Mouse (Mus musculus): Measurements from ENCODE around the gene Zcchc8.
"Not testable (repeated sequence)": the region's sequence is repeated elsewhere in the genome, so short reads cannot be mapped to it uniquely, and the experiment has no call there.

Gene Zcchc8

GRCm38 (mm10) chr5:123720328-123721311, at the start of gene Zcchc8:
Gene Zcchc8, minus strand, starts transcription at chr5:123721100.
- DNase-seq (ENCODE audit: low spot score), result peak; percentile 97

GRCm38 (mm10) chr5:123766455-123766854, 45.6 kb upstream of the Zcchc8 start:
- DNase-seq (ENCODE audit: low spot score), result not testable (repeated sequence)

DNA sequence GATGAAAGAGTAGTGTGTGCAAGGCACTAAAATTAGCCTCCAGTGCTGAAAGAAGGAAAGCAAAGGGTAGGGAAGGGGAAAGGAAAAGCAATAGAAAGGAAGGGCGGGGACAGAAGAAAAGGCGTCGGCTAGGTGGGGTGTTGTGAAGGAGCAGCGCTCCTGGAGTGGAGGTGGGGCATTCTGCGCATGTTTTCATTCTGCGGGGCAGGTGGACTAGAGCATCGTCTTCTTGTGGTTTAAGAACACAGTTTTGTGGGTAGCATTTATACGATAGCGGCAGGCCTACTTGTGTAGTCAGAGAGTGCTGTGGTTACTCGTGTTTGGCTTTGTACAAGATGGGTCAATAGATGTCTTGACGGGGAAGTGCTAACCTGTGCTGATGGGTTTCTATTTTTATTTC, 44.6 kb upstream of the Zcchc8 start:
- DNase-seq (ENCODE audit: low spot score), result peak; percentile 40

DNA sequence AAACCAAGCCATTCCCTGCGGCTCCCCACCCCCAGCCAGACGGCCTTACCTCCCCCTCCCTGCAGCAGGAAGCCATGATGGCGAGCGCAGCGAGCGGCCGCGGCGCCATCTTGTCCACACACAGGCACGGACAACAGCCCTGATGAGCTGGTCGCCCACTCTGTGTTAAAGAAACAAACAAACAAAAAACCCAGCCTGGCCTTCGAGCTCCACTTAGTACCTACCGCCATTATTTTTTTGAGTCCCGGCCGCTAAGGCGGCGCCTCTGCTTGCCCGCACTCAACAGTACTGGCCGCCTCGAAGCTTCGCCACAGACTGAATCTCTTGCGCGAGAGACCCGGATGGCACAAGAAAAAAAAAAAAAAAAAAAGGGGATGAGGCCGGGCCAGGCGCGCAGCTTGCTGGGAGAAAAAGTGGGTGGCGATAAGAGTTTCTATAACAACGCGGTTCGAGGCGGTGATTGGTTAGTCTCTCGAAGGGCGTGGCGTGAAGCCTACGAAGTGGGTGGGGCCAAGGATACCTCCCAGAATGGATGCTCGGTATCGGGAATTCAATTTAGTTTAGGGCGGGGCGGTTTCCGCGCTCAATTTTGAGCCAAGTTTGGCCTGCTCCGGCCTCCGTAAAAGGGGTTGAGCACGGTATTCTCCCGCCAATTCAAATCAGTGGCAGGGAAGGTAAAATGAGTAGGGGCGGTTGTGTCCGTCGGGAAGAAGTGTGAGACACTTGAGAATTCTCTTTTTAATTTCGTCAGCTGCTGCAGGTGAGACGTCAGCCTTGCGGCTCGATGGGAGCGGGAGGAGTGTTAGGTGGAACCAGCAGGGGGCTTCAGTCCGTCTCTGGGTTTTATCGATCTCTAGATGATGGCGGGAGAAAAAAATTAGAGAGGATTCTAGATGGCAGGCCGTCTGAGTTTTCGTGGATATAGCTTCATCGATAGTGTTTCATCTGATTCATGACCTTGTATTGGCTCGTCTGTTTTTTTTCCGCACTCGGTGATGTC, 28.5 kb upstream of the Zcchc8 start, which contains the start of the genes Rsrc2 and Kntc1:
Gene Rsrc2 (minus strand): TSS at position 350 of the 1,000 bp plus-strand sequence.
Gene Kntc1 (plus strand): TSS at position 652 of the 1,000 bp plus-strand sequence.
- peak; percentile 99 for DNase-seq (ENCODE audit: low spot score)

DNA sequence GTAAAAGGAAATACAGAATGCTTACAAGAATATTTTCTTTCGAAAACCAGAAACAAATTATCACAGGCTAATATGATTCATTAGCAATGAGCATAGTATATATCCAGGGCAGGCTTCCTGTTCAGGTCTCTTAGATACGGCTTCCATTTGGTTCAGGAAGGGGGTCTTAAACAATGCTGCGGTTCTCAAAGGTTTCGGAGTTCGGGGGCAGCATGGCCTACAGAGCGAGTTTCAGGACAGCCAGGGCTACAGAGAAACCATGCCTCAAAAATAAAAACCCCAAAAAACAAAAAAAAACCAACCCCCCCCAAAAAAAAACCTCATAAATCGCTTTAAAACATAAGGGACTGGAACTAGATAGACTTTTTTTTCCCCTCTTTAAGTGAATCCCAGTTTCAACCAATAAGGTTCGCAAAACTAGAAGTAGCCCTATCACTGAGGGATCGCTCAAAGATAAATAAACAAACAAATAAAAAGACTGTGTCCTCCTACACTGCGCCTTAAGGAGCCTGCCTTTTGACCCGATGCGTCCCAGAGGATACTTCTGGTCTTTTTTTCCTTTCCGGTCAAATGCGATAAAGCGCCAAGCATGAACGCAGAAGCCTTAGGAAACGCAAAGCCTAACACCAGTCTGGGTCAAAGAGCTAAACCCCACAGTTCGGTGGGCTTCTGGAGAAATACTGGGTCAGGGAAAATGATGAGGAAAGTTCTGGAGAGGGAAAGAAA, 27.6 kb upstream of the Zcchc8 start:
- DNase-seq (ENCODE audit: low spot score), result no peak

- no peak for DNase-seq (ENCODE audit: low spot score)
Observed at GRCm38 (mm10) chr5:123747604-123748003, 26.7 kb upstream of the Zcchc8 start.

DNA sequence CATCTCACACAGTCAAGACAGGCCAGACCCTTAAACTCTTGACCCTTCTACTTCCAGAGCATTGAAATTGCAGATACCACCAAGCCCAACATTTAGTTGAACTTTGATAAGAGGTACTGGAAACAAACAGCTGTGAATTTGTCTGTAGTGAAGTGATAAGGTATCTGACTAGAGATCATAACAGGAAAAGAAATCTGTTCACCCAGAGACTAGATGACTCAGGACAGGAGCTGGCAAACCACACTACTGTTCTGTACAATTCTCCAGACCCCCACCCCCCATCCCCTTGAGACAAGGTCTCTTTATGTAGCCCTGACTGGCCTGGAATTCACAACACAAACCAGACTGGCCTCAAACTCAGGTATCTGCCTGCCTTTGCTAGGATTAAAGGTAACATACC, 25.4 kb upstream of the Zcchc8 start:
- no peak for DNase-seq (ENCODE audit: low spot score)

DNA sequence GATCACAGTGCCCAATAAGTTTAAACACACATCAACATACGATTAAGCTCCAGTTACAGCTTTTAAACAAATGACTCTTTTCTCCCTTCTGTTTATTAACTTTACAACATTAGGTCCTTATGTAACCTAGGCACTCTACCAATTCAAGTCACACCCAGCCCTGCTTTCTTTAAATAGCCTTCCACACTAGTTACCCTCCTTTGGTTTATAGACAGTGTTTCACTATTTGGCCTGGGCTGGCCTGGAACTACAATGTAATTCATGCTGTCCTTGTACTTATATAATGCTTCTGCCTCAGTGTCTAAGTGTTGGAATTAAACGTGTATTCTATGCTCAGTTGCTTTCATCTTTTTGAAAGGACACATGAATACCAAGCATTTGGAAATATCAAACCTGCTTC, 23.5 kb upstream of the Zcchc8 start:
- no peak for DNase-seq (ENCODE audit: low spot score)

- no peak for DNase-seq (ENCODE audit: low spot score)
Observed at GRCm38 (mm10) chr5:123730981-123731380, 10.1 kb upstream of the Zcchc8 start.

- DNase-seq (ENCODE audit: low spot score), result not testable (repeated sequence)
Observed at GRCm38 (mm10) chr5:123723816-123724215, 2.9 kb upstream of the Zcchc8 start.

DNA sequence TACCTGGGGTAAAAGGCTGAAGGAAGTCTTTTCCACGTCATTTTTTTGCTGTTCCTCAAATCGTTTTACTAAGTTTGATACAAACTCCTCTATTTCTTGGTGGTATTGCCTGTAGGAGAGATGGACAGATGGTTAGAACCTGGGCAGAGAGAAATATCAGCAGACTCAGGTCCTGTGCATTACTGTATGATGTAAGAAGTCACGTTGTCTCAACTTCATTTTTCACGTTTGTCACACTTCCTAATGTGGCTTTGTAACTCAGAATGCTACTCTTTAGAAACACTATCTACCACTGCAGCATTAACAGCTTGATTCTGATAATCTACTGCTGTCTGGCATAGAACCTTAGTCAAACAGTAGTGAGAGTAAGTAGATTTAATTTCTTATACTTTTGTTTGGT, 6.3 kb downstream of the Zcchc8 start:
- DNase-seq (ENCODE audit: low spot score), result no peak

GRCm38 (mm10) chr5:123713782-123714181, 7.1 kb downstream of the Zcchc8 start:
- no peak for DNase-seq (ENCODE audit: low spot score)

DNA sequence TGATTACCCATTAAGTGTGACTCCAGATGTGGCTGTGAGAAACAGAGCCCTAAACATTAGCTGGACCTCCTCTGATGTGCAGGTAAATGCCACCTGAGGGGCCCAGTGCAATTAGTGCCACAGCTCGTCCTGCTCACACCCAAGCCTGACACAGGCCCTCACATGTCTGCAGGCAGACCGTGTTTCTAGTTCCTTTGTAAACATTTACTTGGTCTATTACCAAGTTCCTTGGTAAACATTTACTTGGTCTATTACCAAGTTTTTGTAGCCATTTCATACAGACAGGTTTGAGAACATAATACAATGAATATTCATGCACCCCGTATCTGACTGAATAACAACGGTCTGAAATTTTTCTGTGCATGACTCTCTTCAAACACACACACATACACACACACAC, 11.3 kb downstream of the Zcchc8 start:
- DNase-seq (ENCODE audit: low spot score), result no peak

GRCm38 (mm10) chr5:123708598-123708997, 12.3 kb downstream of the Zcchc8 start:
- DNase-seq (ENCODE audit: low spot score), result no peak

DNA sequence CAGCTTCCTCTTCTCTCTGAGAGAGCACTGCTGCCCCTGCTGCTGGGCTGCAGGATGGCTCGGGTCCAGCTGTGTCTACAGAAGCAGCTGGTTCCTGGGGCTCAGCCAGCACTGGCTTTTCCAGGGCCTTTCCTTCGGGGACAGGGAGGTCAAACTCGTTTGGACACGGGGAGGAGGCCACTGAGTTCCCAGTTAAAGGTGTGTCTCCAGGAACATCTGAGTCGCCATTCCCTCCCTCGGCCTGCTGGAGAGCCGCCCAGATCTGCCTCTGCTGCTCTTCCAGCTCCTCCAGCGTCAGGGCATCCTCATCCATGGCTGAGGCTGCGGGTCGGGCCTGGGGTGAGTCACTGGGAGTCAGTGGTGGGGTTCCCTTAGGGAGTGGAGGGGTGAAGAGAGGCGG, 20.3 kb downstream of the Zcchc8 start:
- no peak for DNase-seq (ENCODE audit: low spot score)

DNA sequence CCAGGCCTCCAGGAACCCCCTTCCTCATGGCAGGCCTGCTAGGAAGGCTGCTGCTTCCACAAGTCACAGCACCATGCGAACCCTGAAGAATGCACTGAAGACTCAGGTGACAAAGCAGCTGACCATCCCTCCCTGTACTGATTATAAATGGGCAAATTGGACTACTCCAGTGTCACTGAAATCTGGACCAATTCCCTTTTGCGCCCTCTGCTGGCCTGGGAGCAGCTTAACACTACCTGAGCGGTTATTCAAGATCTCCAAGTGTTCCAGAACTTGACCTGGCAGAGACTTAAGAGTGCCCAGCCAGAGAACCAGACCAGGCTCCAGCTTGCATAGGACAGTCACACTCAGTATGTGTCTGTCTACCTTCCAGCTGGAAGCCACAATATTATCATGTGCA, 21.7 kb downstream of the Zcchc8 start:
- DNase-seq (ENCODE audit: low spot score), result peak; percentile 62

DNA sequence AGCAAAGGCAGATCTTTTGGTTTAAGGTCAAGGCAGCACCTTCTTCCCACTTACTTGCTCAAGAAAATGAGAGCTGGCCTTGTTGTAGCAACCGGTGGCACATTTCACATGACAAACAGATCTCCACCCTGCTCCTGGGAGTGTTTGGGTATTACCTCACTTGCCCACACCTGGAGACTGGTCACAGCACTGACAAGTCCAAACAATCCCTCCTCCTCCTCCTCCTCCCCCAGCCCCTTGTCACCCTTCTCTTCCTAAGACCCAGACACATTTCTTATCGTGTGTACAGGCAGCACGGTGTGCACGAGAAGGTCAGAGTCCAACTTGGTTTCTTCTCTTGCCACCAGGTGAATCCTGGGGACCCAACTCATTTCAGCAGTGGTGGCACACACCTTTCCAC, 23.9 kb downstream of the Zcchc8 start:
- DNase-seq (ENCODE audit: low spot score), result no peak

DNA sequence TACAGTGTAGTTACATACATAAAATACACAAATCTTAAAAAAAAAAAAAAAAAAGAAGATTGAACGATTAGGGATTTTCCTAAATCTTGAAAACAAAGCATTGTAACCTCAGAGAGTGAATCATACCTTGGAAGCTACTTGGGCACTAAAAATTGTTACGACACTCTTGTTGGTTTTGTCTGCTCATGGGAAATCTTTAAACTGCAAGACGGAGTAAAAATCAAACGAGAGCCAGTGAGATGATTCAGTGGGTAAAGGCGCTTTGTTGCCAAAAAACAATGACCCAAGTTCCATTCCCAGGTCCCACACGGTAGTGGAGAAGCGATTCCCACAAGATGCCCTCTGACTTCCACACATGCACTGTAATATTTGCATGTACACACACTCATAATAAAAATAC, 24.7 kb downstream of the Zcchc8 start:
- DNase-seq (ENCODE audit: low spot score), result no peak

DNA sequence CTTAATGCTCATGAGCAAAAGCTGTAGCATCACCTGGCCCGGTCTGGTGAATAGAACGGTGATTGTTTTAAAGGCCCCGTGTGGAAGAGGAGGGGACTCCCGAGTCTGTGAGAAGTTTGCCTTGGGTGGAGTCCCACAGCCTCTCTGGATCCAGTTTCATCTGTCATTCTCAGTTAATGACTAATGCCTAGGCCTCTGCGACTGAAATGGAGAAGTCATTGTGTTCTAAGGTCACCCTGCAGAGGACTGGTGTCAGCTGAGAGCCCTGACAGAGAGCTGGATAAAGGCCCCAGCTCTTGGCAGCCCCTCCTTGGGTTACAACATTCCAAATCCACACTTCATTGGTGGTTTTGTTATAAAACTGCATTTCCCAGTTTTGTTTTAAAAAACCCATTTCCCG, 26.4 kb downstream of the Zcchc8 start:
- DNase-seq (ENCODE audit: low spot score), result no peak

GRCm38 (mm10) chr5:123684221-123685144, 36.4 kb downstream of the Zcchc8 start, which contains the start of gene Clip1:
Gene Clip1, minus strand, starts transcription at chr5:123684618.
- peak; percentile 58 for DNase-seq (ENCODE audit: low spot score)

Measured in T-cell, adult 2 months (primary cell).